Mouse (Mus musculus): ENCODE data around the gene Bpifb1.
"Not testable (repeated sequence)": the region's sequence is repeated elsewhere in the genome, so short reads cannot be mapped to it uniquely, and the experiment has no call there.

The Bpifb1 gene

DNA sequence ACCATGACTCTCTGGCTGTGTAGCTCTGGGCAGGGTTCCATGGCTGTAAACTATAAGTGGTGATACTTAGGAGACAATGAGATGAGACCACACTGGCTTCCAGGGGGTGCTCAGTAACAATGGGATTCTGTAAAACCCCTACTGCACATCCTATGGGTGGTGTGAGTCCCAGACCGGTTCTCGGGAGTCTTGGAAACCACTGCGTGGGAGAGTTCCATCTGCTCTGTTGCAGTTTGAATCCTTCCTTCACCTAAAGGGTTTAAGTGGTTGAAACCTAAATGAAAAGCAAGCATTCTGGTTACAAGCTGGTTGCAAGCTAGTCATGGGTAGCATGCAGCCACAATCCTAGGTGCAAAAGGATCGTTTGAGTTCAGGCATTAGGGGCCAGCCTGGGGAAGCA is 21.3 kb downstream of the Bpifb1 start:
- DNase-seq = no peak

DNA sequence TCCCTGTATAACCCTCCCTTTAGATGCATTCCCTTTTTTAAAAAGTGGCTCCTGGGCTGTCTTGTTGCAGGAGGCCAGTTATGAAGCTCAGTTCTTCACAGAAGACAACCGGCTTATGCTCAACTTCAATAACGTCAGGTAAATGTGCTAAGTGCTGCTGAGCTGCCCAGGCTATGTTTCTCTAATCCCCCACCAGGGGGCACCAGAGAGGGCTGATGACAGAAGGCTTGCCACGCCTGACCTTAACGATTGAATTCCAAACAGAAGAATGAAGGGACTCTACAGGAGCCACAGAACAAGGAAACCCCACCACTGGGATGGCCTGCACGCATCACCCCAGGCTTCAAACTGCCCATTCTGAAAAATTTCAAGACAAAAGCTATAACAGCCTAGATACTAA is 24.6 kb downstream of the Bpifb1 start:
- peak; percentile 58 to 76 for DNase-seq

DNA sequence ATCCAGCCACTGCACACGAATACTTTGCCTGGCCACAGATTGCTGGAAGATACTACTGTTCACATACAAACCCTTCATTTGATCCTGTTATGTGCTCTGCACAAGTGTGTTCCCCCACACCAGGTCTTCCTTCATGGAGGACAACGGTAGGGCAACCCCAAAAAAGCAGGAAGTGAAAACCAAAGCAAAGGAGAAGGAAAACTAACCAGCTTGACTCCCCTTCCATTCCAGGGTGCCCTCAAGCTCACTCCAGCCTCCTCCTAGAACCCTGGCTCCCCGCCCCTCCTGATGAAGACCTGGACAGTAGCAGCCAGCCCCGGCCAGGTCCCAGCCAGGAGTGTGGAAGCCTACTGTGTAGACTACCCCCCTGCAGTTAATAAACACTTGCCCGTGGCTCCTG is 29.3 kb downstream of the Bpifb1 start:
- DNase-seq = no peak

DNA sequence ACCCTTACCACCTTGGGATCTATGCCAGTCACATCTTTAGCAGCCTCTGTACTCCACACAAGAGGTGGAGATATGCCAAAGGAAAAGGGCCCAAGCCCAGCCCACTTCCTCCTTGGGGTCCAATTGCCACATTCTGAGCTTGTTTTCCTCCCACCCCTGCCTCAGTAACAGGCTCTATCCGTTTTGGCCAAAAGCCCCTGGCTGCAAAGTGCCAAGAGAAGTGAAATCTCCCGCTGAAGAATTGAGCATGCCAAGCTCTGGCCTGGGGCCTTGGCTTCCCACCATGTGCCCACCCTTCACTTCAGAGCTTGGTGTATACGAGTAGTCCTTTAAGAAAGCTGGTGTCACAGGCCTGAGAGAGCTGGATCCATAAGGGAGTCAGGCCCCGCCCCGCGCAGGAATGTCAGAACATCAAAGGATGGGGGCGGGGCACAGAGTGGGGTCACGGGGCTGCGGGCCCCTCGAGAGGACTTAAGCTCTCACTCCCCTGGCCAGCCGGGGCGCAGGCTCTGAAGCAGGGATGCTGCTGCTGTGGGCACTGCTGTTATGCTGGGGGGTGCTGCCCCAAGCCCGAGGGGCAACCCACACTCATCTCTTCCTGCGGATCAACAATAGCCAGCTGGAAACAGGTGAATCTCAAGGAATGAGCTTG is 32.8 kb downstream of the Bpifb1 start, which contains the start of gene Bpifb5:
Gene Bpifb5 (plus strand): TSS at position 478 of the 652 bp plus-strand sequence.
- DNase-seq = peak; percentile 60 to 70

DNA sequence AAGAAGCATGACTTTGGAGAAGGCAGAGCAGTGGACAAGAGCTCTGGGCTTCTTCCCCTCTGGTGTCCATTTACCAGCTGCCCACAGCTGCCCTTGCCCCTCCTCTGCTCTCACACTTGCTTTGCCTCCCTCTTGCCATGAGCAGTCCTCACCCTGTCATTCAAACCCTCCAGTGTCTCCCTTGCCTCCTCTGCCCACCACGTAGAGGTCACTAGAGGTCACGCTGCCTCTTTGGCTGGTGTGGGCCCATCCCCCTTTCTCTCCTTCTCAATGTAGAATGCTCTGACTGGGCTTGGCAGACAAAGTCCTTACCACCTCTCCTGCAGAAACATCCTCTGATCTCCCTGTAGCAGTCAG is 33.3 kb downstream of the Bpifb1 start:
- DNase-seq = no peak

DNA sequence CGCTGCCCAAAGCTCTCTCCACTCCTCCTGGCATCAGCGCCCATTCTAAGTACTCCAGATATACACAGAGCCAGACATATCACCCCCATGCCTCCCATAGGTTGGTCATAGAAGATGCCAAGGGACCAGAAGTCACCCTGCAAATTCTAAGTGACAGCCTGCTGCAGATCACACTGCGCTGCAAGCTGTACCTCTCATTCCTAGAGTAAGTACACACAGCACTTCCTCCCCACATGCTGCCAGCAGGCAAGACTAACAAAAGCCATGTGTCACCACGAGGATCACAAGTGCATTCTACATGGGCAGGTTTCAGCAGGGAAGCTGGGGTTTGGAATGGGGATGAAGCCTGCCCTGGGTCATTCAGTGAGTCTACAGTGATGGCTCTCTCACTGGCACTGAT is 36.4 kb downstream of the Bpifb1 start:
- DNase-seq = no peak

DNA sequence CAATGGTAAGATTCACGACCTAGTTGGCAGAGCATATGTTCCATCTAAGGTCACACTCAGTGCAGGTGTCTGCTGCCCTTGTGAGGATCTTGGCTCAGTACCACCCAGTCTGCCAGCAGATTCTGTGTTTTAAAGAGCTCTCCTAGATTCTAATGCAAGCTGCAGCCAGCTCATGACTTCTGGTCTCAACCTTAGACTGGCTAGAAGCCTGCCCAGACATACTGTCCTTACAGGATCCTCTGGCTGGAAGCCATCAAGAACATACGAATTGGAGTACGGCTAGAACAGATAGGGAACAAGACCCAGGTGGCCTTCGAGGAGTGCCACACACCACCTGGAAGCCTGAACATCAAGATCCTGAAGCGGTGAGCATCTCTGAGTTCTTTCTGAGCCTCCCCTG is 37.2 kb downstream of the Bpifb1 start:
- DNase-seq = no peak

DNA sequence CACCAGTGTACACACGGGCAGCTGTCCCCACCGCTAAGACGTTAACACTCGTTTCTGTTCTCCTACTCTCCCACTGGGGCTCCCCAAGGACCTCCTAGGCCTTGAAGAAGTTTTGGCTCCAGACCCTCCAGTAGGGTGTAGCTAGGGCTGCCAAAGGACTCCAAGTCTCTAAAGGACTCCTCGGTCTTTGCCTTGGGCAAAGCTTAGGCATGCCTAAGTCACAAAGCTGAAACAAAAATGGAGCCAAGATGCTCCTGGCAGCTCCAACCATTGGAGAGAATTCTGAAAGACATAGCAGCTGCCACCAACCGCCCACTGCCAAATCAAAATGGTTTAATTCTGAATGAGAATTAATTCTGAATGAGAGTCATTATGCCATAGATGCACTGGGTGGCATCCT is 42.8 kb downstream of the Bpifb1 start:
- no peak for DNase-seq

DNA sequence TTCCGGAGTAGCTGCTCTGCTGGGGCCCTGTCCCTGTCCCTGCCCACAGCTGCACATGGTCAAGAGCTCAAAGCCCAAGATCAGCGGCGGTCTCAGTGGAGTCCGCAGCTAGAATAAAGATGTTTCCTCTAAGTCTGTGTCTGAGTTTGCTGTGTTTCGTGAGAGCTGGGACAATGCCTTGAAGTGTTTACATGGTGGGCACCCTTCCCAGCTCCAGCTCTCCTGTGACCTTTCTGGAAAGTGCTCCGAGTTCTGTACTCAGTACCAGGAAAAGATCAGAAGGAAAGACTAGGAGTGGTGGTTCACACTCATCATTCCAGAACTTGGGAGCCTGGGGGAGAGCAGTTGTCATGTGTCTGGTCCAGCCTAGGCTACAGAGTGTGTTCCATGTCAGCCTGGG is 50.2 kb downstream of the Bpifb1 start:
- peak; percentile 48 to 53 for DNase-seq

DNA sequence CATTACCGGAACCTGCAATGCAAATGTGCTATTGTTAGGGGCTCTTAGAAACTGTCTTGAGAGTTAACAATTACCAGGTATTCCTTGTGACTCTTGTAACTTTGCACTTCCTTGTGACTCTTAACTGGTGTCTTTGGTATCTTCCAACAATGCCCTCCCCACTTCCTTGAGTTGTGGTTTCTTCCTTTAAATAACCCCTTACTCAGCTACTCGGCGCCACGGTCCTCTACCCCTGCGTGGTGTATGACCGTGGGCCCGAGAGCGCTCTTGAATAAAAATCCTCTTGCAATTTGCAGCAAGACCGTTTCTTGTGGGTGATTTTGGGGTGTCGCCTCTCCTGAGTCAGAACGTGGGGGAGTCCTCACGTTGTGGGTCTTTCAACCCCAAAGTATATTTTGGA is 52.1 kb downstream of the Bpifb1 start:
- not testable (repeated sequence) for DNase-seq

DNA sequence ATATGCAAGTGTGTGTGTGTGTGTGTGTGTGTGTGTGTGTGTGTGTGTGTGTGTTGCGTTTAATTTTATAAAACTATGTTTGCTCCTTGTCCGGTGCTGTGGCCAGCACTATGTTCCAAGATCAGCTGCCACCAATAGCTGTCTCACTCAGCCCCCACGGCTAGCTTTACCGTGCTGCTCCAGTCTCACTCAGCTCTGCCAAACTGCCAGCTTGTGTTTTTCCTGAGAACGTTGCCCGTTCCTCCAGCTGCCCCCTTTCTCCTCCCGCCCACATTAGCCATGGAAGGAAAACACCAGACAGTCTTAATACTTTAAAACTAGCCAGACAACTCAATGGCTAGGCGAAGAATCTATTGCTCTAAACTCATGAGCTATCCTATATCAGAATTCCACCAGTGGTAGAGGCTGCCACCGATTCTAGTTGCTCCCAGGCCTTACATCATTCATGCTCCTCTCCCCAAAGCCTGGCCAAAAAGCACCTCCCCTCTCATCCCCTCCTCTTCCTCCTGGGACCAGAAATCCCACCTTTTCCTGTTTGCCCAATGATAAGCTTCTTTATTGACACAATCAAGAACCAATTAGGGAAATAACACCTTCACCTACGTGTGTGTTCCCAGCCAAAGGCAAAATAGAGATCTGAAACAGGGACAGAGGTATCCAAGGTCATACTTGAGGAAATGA is 52.9 kb downstream of the Bpifb1 start:
- no peak for DNase-seq

DNA sequence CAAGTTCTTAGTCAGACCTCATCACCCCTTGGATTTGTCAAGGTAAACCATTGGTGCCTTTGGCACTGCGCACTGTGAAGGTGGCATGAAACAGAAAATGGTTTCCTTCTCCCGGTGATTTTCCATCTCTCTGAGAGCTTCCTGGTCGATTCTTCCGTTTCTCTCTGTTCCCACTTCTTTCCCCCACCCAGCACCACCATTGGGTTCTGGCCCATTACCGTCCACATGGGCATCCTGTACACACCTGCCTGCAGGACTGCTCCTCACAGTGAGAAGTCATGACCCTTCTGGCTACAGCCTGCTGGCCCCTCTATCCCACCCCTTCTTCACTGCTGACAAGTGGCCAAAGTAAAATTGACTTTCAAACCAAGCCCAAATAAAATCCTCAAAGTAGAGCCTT is 54.7 kb downstream of the Bpifb1 start:
- DNase-seq = no peak

DNA sequence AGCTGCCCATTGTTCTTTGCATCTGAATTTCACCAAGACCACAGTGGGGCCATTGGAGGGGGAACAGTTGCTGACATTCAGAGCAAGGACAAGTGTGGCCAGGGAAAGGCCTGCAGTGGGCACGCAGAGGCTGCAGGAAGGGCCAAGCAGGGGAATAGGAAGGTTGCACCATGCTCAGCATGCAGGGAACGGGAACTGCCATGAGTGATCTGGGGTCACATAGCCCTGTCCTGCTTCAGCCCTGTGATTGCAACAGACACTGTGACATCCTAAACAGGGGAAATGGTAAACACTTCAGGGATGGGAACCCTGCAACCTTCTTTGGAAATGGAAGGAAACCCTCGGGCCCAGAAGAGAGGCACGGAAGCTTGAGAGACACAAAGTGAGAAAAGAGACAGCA is 64.6 kb downstream of the Bpifb1 start:
- DNase-seq = not testable (repeated sequence)

DNA sequence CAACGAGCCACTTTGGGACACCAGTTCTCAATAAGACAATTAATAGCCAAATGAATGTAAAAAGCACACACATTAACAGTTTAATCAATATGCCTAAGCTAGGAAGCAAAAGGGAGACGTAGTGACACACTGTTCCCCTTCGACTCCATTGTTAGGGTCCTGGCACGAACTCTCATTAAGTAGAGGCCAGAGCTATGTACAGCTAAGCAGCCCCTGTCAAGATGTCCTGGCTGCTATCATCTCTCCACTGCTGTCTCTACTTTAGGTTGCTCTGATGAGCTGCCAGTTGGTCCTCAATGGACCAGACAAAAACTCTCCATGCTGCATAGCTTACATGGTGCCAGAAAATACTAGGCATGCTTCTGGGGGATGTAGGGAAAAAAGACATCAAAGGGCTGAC is 65.2 kb downstream of the Bpifb1 start:
- DNase-seq = no peak

DNA sequence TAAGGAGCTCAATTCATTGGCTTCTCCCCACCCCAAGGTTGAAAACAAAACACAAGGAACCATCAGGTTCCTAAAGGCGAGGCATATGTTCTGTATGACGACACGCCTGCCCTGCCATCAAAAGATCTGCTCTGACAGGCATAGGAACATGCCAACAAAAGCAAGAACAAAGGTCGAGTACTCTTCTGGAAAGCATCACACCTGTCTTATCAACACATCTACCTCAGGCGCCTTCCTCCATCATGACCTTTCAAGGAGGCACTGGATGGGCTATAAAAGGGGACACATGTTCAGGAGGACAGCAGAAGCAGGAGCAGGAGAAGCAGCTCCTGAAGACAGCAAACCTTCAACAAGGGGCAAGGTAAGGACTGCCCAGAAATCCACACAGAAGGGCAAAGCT is 66.9 kb downstream of the Bpifb1 start, which contains the start of gene Bpifb9a:
Gene Bpifb9a (plus strand): TSS at position 301 of the 400 bp plus-strand sequence.
- not testable (repeated sequence) for DNase-seq

DNA sequence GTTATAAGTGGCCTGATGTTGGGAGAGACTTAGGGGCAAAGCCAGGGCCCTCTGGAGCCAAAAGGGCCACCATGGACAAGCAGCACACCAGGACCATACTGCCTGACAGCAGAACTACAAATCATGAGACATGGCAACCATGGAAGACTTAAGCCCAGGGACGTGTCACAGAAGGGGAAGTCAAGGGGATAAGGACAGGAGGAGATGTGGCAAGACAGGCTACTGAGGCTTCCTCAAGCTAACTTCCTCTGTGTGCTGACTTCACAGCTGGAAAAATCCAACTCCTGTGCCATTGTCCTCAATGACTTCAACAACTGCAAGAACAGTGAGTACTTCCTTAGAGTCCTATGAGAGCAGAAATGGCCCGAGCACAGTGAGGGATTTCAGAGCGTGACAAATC is 73.8 kb downstream of the Bpifb1 start:
- DNase-seq = not testable (repeated sequence)
